Mouse (Mus musculus): Measurements from ENCODE around the gene Slc18a2. TPM values are rescaled to one million over a fixed set of nuclear protein-coding genes. Genes with fewer than 3 reads are reported as not detected.
A peak's percentile ranks its signal among the peaks of the same experiment; 100 is the strongest.

Slc18a2 gene
- polyA plus RNA-seq, 1 experiment from 2014 or later, result 7.6 TPM

GRCm38 (mm10) chr19:59292183-59292839 is 31.6 kb downstream of the Slc18a2 start:
- H3K4me1 ChIP-seq (ENCODE audit: control insufficient read depth, insufficient read depth, low read length), result no peaks in the 10 kb centered on the region; the same call in 1 of the 2 replicates
- no peak overlapping the region for H3K4me2 ChIP-seq (replicated peaks; ENCODE audit: low read depth, low read length)
- H3K9ac ChIP-seq (ENCODE audit: low read depth, low read length), result no peak overlapping the region
- 89% methylated on average over 5 of the region's 5 CpGs for WGBS
- H3K27me3 ChIP-seq (ENCODE audit: control insufficient read depth, insufficient read depth, low read length), result no peaks in the 10 kb centered on the region
- H3K36me3 ChIP-seq (ENCODE audit: control insufficient read depth, insufficient read depth, low read length), result no peaks in the 10 kb centered on the region
- H3K4me3 ChIP-seq (ENCODE audit: low read length), result no peak overlapping the region
- no peaks in the 10 kb centered on the region for H3K9me3 ChIP-seq (ENCODE audit: control insufficient read depth, low read length)
- H3K27ac ChIP-seq (ENCODE audit: low read depth, low read length), result no peak overlapping the region
- no peak for ATAC-seq (ENCODE audit: low FRiP score, low TSS enrichment)

- Histone ChIP-seq H3K9ac (ENCODE audit: low read depth, low read length) (no peak overlapping the region), H3K9me3 (ENCODE audit: control insufficient read depth, low read length) (no peaks in the 10 kb centered on the region), H3K4me2 (replicated peaks; ENCODE audit: low read depth, low read length) (no peak overlapping the region), H3K36me3 (ENCODE audit: control insufficient read depth, insufficient read depth, low read length) (peaks cover 13% of the 10 kb centered on the region; the same call in 1 of the 2 replicates), H3K4me1 (ENCODE audit: control insufficient read depth, insufficient read depth, low read length) (no peaks in the 10 kb centered on the region), H3K4me3 (ENCODE audit: low read length) (no peak overlapping the region), H3K27me3 (ENCODE audit: control insufficient read depth, insufficient read depth, low read length) (no peaks in the 10 kb centered on the region), H3K27ac (ENCODE audit: low read depth, low read length) (no peak overlapping the region)
- ATAC-seq (ENCODE audit: low FRiP score, low TSS enrichment), result no peak
Measured at GRCm38 (mm10) chr19:59315308-59315707, 54.6 kb downstream of the Slc18a2 start.

- H3K9ac ChIP-seq (ENCODE audit: low read depth, low read length), result no peak overlapping the region
- no peak for ATAC-seq (ENCODE audit: low FRiP score, low TSS enrichment)
- H3K9me3 ChIP-seq (ENCODE audit: control insufficient read depth, low read length), result no peaks in the 10 kb centered on the region
- H3K27ac ChIP-seq (ENCODE audit: low read depth, low read length), result no peak overlapping the region
- H3K4me3 ChIP-seq (ENCODE audit: low read length), result no peak overlapping the region
- H3K36me3 ChIP-seq (ENCODE audit: control insufficient read depth, insufficient read depth, low read length), result peaks cover 13% of the 10 kb centered on the region; the same call in 1 of the 2 replicates
- H3K4me2 ChIP-seq (replicated peaks; ENCODE audit: low read depth, low read length), result no peak overlapping the region
- H3K4me1 ChIP-seq (ENCODE audit: control insufficient read depth, insufficient read depth, low read length), result no peaks in the 10 kb centered on the region
- H3K27me3 ChIP-seq (ENCODE audit: control insufficient read depth, insufficient read depth, low read length), result no peaks in the 10 kb centered on the region
Measured at GRCm38 (mm10) chr19:59316571-59316970, 55.9 kb downstream of the Slc18a2 start.

- no peak within 1 kb of the TSS for H3K27ac ChIP-seq (ENCODE audit: low read depth, low read length)
- peaks cover 14% of the 10 kb centered on the region; the same call in 1 of the 2 replicates for H3K36me3 ChIP-seq (ENCODE audit: control insufficient read depth, insufficient read depth, low read length)
- 97% methylated on average over 13 of the region's 14 CpGs for WGBS
- no peaks in the 10 kb centered on the region for H3K4me1 ChIP-seq (ENCODE audit: control insufficient read depth, insufficient read depth, low read length)
- no peaks in the 10 kb centered on the region for H3K9me3 ChIP-seq (ENCODE audit: control insufficient read depth, low read length)
- no peak within 1 kb of the TSS for H3K9ac ChIP-seq (ENCODE audit: low read depth, low read length)
- H3K27me3 ChIP-seq (ENCODE audit: control insufficient read depth, insufficient read depth, low read length), result no peaks in the 10 kb centered on the region
- no peak for ATAC-seq (ENCODE audit: low FRiP score, low TSS enrichment)
- H3K4me2 ChIP-seq (replicated peaks; ENCODE audit: low read depth, low read length), result no peak within 1 kb of the TSS
- no peak within 1 kb of the TSS for H3K4me3 ChIP-seq (ENCODE audit: low read length)
Measured at GRCm38 (mm10) chr19:59321990-59322389, 61.3 kb downstream of the Slc18a2 start, which contains the start of gene Rps12-ps3. Rps12-ps3 (plus strand) TSS chr19:59322290.

GRCm38 (mm10) chr19:59330816-59331225 is 70.1 kb downstream of the Slc18a2 start:
- no peaks in the 10 kb centered on the region for H3K9me3 ChIP-seq (ENCODE audit: control insufficient read depth, low read length)
- H3K4me2 ChIP-seq (replicated peaks; ENCODE audit: low read depth, low read length), result no peak overlapping the region
- peaks cover 5% of the 10 kb centered on the region; the same call in 1 of the 2 replicates for H3K36me3 ChIP-seq (ENCODE audit: control insufficient read depth, insufficient read depth, low read length)
- no peaks in the 10 kb centered on the region for H3K4me1 ChIP-seq (ENCODE audit: control insufficient read depth, insufficient read depth, low read length)
- H3K9ac ChIP-seq (ENCODE audit: low read depth, low read length), result no peak overlapping the region
- no peak overlapping the region for H3K4me3 ChIP-seq (ENCODE audit: low read length)
- H3K27me3 ChIP-seq (ENCODE audit: control insufficient read depth, insufficient read depth, low read length), result no peaks in the 10 kb centered on the region
- H3K27ac ChIP-seq (ENCODE audit: low read depth, low read length), result no peak overlapping the region
- no peak for ATAC-seq (ENCODE audit: low FRiP score, low TSS enrichment)

- Histone ChIP-seq H3K27me3 (ENCODE audit: control insufficient read depth, insufficient read depth, low read length) (no peaks in the 10 kb centered on the region), H3K4me2 (replicated peaks; ENCODE audit: low read depth, low read length) (no peak overlapping the region), H3K4me1 (ENCODE audit: control insufficient read depth, insufficient read depth, low read length) (0 out of 2 replicates have a peak, but pooled peaks cover 5% of the 10 kb centered on the region), H3K36me3 (ENCODE audit: control insufficient read depth, insufficient read depth, low read length) (no peaks in the 10 kb centered on the region), H3K27ac (ENCODE audit: low read depth, low read length) (no peak overlapping the region), H3K9ac (ENCODE audit: low read depth, low read length) (no peak overlapping the region), H3K4me3 (ENCODE audit: low read length) (no peak overlapping the region), H3K9me3 (ENCODE audit: control insufficient read depth, low read length) (no peaks in the 10 kb centered on the region)
- ATAC-seq (ENCODE audit: low FRiP score, low TSS enrichment), result no peak
- 97% methylated on average over 1 of the region's 1 CpGs for WGBS
Measured at GRCm38 (mm10) chr19:59336655-59337054, 76.0 kb downstream of the Slc18a2 start.

- Histone ChIP-seq H3K27me3 (ENCODE audit: control insufficient read depth, insufficient read depth, low read length) (no peaks in the 10 kb centered on the region), H3K36me3 (ENCODE audit: control insufficient read depth, insufficient read depth, low read length) (no peaks in the 10 kb centered on the region), H3K9me3 (ENCODE audit: control insufficient read depth, low read length) (no peaks in the 10 kb centered on the region), H3K27ac (ENCODE audit: low read depth, low read length) (no peak overlapping the region), H3K9ac (ENCODE audit: low read depth, low read length) (no peak overlapping the region), H3K4me1 (ENCODE audit: control insufficient read depth, insufficient read depth, low read length) (peaks cover 13% of the 10 kb centered on the region), H3K4me2 (replicated peaks; ENCODE audit: low read depth, low read length) (no peak overlapping the region), H3K4me3 (ENCODE audit: low read length) (no peak overlapping the region)
- ATAC-seq (ENCODE audit: low FRiP score, low TSS enrichment), result no peak
- WGBS, result 92% methylated on average over 3 of the region's 3 CpGs
Measured at GRCm38 (mm10) chr19:59337872-59338681, 77.4 kb downstream of the Slc18a2 start.

GRCm38 (mm10) chr19:59339908-59340307 is 79.2 kb downstream of the Slc18a2 start:
- WGBS, result 82% methylated on average over 3 of the region's 3 CpGs

GRCm38 (mm10) chr19:59342964-59343363 is 82.3 kb downstream of the Slc18a2 start:
- peak overlapping the region; percentile 88; the same call in 1 of the 2 replicates for H3K9ac ChIP-seq (ENCODE audit: low read depth, low read length)
- no peak overlapping the region for H3K27ac ChIP-seq (ENCODE audit: low read depth, low read length)
- ATAC-seq (ENCODE audit: low FRiP score, low TSS enrichment), result no peak
- 29% methylated on average over 2 of the region's 2 CpGs for WGBS
- H3K27me3 ChIP-seq (ENCODE audit: control insufficient read depth, insufficient read depth, low read length), result no peaks in the 10 kb centered on the region
- peak overlapping the region; percentile 99 for H3K4me2 ChIP-seq (replicated peaks; ENCODE audit: low read depth, low read length)
- no peaks in the 10 kb centered on the region for H3K36me3 ChIP-seq (ENCODE audit: control insufficient read depth, insufficient read depth, low read length)
- peaks cover 24% of the 10 kb centered on the region for H3K4me1 ChIP-seq (ENCODE audit: control insufficient read depth, insufficient read depth, low read length)
- peak overlapping the region; percentile 92 for H3K4me3 ChIP-seq (ENCODE audit: low read length)
- H3K9me3 ChIP-seq (ENCODE audit: control insufficient read depth, low read length), result no peaks in the 10 kb centered on the region

More at GRCm38 (mm10) chr19:59339908-59340307, 79.2 kb downstream of the Slc18a2 start:
- H3K36me3 ChIP-seq (ENCODE audit: control insufficient read depth, insufficient read depth, low read length), result no peaks in the 10 kb centered on the region
- no peaks in the 10 kb centered on the region for H3K9me3 ChIP-seq (ENCODE audit: control insufficient read depth, low read length)
- H3K9ac ChIP-seq (ENCODE audit: low read depth, low read length), result no peak overlapping the region
- no peak overlapping the region for H3K4me2 ChIP-seq (replicated peaks; ENCODE audit: low read depth, low read length)
- ATAC-seq (ENCODE audit: low FRiP score, low TSS enrichment), result no peak
- no peak overlapping the region for H3K4me3 ChIP-seq (ENCODE audit: low read length)
- H3K27ac ChIP-seq (ENCODE audit: low read depth, low read length), result no peak overlapping the region
- peaks cover 24% of the 10 kb centered on the region for H3K4me1 ChIP-seq (ENCODE audit: control insufficient read depth, insufficient read depth, low read length)
- H3K27me3 ChIP-seq (ENCODE audit: control insufficient read depth, insufficient read depth, low read length), result no peaks in the 10 kb centered on the region
